ENCODE assay signal across 16 mouse cellular contexts in the genomic region with DNA sequence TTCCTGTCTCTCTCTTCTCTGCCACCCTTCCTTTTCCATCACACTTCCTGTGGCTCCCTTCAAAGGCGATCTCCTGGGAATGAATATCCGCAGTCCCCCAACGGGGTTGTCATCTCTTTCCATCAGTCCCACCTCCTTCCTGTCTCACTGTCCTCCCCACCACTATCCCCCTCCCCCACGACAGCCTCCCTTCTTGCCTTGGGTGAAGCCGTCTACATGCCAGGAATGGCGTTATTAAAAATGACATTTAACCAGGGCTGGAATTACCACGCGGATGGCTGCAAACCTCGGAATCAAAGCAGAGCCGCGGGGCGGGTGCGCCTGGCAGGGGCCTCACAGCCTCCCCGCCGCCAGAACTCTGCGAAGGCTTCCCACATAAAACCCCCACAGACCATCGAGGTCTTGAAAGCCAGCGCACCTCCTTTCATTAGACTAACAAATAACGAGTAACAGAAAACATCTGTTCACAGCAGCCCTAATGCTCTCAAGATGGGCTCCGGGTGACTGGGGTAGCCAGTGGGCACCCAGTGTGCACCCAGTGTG. TPM values are rescaled to one million over a fixed set of nuclear protein-coding genes. Genes with fewer than 3 reads are reported as not detected.
DNase-seq lines count a peak whose midpoint lies in the region; ATAC-seq and TF ChIP-seq lines count a peak whose summit lies in the region.
"Had no signal": no experiment of that assay in that cellular context is flagged by ENCODE, and none has a peak within 500 bp of the region (broad histone marks: within the 10 kb centered on the region; RNA-seq: fewer than 3 reads in every experiment).

No protein-coding gene starts in this region.

- peak overlapping the region; percentile 6; the same call in 1 of the 2 replicates for H3K4me2 ChIP-seq in heart, embryonic 11.5 days
- H3K4me2 ChIP-seq in lung, embryonic 14.5 days = peak overlapping the region; percentile 22
- peak overlapping the region; percentile 30 for H3K4me2 ChIP-seq in embryonic facial prominence, embryonic 14.5 days (ENCODE audit: low read depth, low read length)

- no peaks in the 10 kb centered on the region for H3K9me3 ChIP-seq in heart, embryonic 11.5 days (replicated peaks; ENCODE audit: control insufficient read depth, low read length)
- no peaks in the 10 kb centered on the region for H3K9me3 ChIP-seq in lung, embryonic 14.5 days (ENCODE audit: low read depth, low read length)
- no peaks in the 10 kb centered on the region for H3K9me3 ChIP-seq in embryonic facial prominence, embryonic 14.5 days (ENCODE audit: control insufficient read depth, low read length)

- no peaks in the 10 kb centered on the region; the same call in 1 of the 2 replicates for H3K36me3 ChIP-seq in heart, embryonic 11.5 days (ENCODE audit: control insufficient read depth, insufficient read depth, low read length)
- H3K36me3 ChIP-seq in lung, embryonic 14.5 days (ENCODE audit: insufficient read depth) = no peaks in the 10 kb centered on the region
- H3K36me3 ChIP-seq in embryonic facial prominence, embryonic 14.5 days (ENCODE audit: control insufficient read depth, insufficient read depth, low read length) = no peaks in the 10 kb centered on the region

- H3K4me1 ChIP-seq in heart, embryonic 11.5 days (ENCODE audit: control insufficient read depth, insufficient read depth, low read length) = peaks cover 58% of the 10 kb centered on the region
- peaks cover 13% of the 10 kb centered on the region for H3K4me1 ChIP-seq in lung, embryonic 14.5 days (ENCODE audit: insufficient read depth)
- H3K4me1 ChIP-seq in embryonic facial prominence, embryonic 14.5 days (ENCODE audit: control insufficient read depth, insufficient read depth, low read length) = peaks cover 62% of the 10 kb centered on the region

- 27% methylated on average over 20 of the region's 20 CpGs for WGBS in heart, embryonic 11.5 days (ENCODE audit: insufficient replicate concordance)
- 17% methylated on average over 20 of the region's 20 CpGs for WGBS in lung, embryonic 14.5 days
- 16% methylated on average over 20 of the region's 20 CpGs for WGBS in embryonic facial prominence, embryonic 14.5 days

- no peak overlapping the region for H3K4me3 ChIP-seq in heart, embryonic 11.5 days (ENCODE audit: low read depth, low read length)
- H3K4me3 ChIP-seq in lung, embryonic 14.5 days (ENCODE audit: low read depth, low read length) = no peak overlapping the region
- H3K4me3 ChIP-seq in embryonic facial prominence, embryonic 14.5 days (ENCODE audit: low read depth, low read length) = no peak overlapping the region

- no peak for DNase-seq in heart, adult 9 months (ENCODE audit: low spot score in 2 of 2)
- peak; percentile 49 for DNase-seq in lung, embryonic 14.5 days
- DNase-seq in lung, postnatal 25 days (ENCODE audit: low spot score) = no peak
- peak; percentile 86 for DNase-seq in embryonic facial prominence, embryonic 14.5 days (ENCODE audit: low spot score)
- peak; percentile 17 for DNase-seq in lung, postnatal 14 days
- DNase-seq in liver = no peak
- no peak for DNase-seq in left cerebral cortex, adult 18-20 months (ENCODE audit: low spot score in 2 of 2)
- DNase-seq: adrenal gland, postnatal 10 days; heart, adult 11 months; kidney, adult 11 months; right cerebral cortex, postnatal 4 days; thymus, adult 18-20 months had no signal

- no peak for ATAC-seq in heart, embryonic 11.5 days (replicated peaks; ENCODE audit: insufficient number of reproducible peaks, low FRiP score, low TSS enrichment)
- no peak for ATAC-seq in lung, embryonic 14.5 days (ENCODE audit: insufficient read depth)
- ATAC-seq in embryonic facial prominence, embryonic 14.5 days (ENCODE audit: low read depth) = peak; percentile 58
- ATAC-seq: midbrain, embryonic 16.5 days; Patski had no signal

- peak overlapping the region; percentile 39; the same call in 1 of the 2 replicates for H3K9ac ChIP-seq in heart, embryonic 11.5 days (ENCODE audit: low read depth, low read length)
- H3K9ac ChIP-seq in lung, embryonic 14.5 days = peak overlapping the region; percentile 11; the same call in 1 of the 2 replicates
- no peak overlapping the region for H3K9ac ChIP-seq in embryonic facial prominence, embryonic 14.5 days (ENCODE audit: low read depth, low read length)
- H3K9ac ChIP-seq: liver, embryonic 14.5 days had no signal

- no peaks in the 10 kb centered on the region for H3K27me3 ChIP-seq in heart, embryonic 11.5 days (ENCODE audit: control insufficient read depth, insufficient read depth, low read length)
- no peaks in the 10 kb centered on the region for H3K27me3 ChIP-seq in lung, embryonic 14.5 days (ENCODE audit: insufficient read depth, low read length)
- no peaks in the 10 kb centered on the region for H3K27me3 ChIP-seq in embryonic facial prominence, embryonic 14.5 days (replicated peaks; ENCODE audit: control insufficient read depth, insufficient read depth, low read length)
- H3K27me3 ChIP-seq: Patski had no signal

- TF ChIP-seq CTCF in lung, embryonic 14.5 days (IDR thresholded peaks at IDR 0.05; ENCODE audit: low read depth) = no peak

- H3K27ac ChIP-seq in heart, embryonic 11.5 days (ENCODE audit: low read depth, low read length) = peak overlapping the region; percentile 12; the same call in 1 of the 2 replicates
- no peak overlapping the region for H3K27ac ChIP-seq in lung, embryonic 14.5 days (ENCODE audit: low read depth)
- H3K27ac ChIP-seq in embryonic facial prominence, embryonic 14.5 days (replicated peaks; ENCODE audit: low read depth, low read length) = peak overlapping the region; percentile 87
- H3K27ac ChIP-seq: liver, embryonic 14.5 days had no signal

RNA-seq across cellular contexts. Expression of gene Prrx2, which starts 18.1 kb away (rescaled TPM):
- 55.8 and 63.2 TPM in 2 replicates for polyA plus RNA-seq in heart, embryonic 11.5 days (2014; fragmentation: Nextera tagmentation; extraction: Ambion mirVana)
- 15.7 and 15.9 TPM in 2 replicates for polyA plus RNA-seq in lung, embryonic 14.5 days (2014; fragmentation: Nextera tagmentation; extraction: Ambion mirVana)
- 63.8 and 68.0 TPM in 2 replicates for polyA plus RNA-seq in embryonic facial prominence, embryonic 14.5 days (2014; fragmentation: Nextera tagmentation; extraction: Ambion mirVana)
- total RNA-seq in left cerebral cortex, adult 18-20 months (2021) = 1 to 10 TPM; 2.1 to 2.8 TPM

RNA-seq across cellular contexts. Expression of gene Asb6, which starts 22.7 kb away (rescaled TPM):
- polyA plus RNA-seq in heart, embryonic 11.5 days (2014; fragmentation: Nextera tagmentation; extraction: Ambion mirVana) = 20.2 and 22.8 TPM in 2 replicates
- polyA plus RNA-seq in lung, embryonic 14.5 days (2014; fragmentation: Nextera tagmentation; extraction: Ambion mirVana) = 32.1 and 34.5 TPM in 2 replicates
- polyA plus RNA-seq in embryonic facial prominence, embryonic 14.5 days (2014; fragmentation: Nextera tagmentation; extraction: Ambion mirVana) = 26.6 and 30.4 TPM in 2 replicates
- 10 to 100 TPM; 41.0 to 43.1 TPM for total RNA-seq in left cerebral cortex, adult 18-20 months (2021)

RNA-seq across cellular contexts. Expression of gene Ntmt1, which starts 45.2 kb away (rescaled TPM):
- polyA plus RNA-seq in heart, embryonic 11.5 days (2014; fragmentation: Nextera tagmentation; extraction: Ambion mirVana) = 82.6 and 87.5 TPM in 2 replicates
- 88.3 and 96.0 TPM in 2 replicates for polyA plus RNA-seq in lung, embryonic 14.5 days (2014; fragmentation: Nextera tagmentation; extraction: Ambion mirVana)
- 81.7 and 85.6 TPM in 2 replicates for polyA plus RNA-seq in embryonic facial prominence, embryonic 14.5 days (2014; fragmentation: Nextera tagmentation; extraction: Ambion mirVana)
- total RNA-seq in left cerebral cortex, adult 18-20 months (2021) = 10 to 100 TPM; 32.9 to 34.1 TPM

RNA-seq across cellular contexts. Expression of gene 1700001O22Rik, which starts 49.4 kb away (rescaled TPM):
- polyA plus RNA-seq in heart, embryonic 11.5 days (2014; fragmentation: Nextera tagmentation; extraction: Ambion mirVana) = 1.2 and 1.6 TPM in 2 replicates
- polyA plus RNA-seq in lung, embryonic 14.5 days (2014; fragmentation: Nextera tagmentation; extraction: Ambion mirVana) = 3.9 and 4.3 TPM in 2 replicates
- polyA plus RNA-seq in embryonic facial prominence, embryonic 14.5 days (2014; fragmentation: Nextera tagmentation; extraction: Ambion mirVana) = 1.9 and 2.5 TPM in 2 replicates
- 1 to 10 TPM; 8.2 to 8.4 TPM for total RNA-seq in left cerebral cortex, adult 18-20 months (2021)
- polyA plus RNA-seq: liver, embryonic 14.5 days had no signal

Comparison
In these comparisons a context has a peak if more than half of its experiments do, and no peak if none do; other contexts are left out.
1. DNase-seq: peak in lung, embryonic 14.5 days (single experiment), embryonic facial prominence, embryonic 14.5 days (single experiment) and lung, postnatal 14 days (single experiment); none in heart, adult 9 months (0 of 2), lung, postnatal 25 days (single experiment), liver (single experiment) and left cerebral cortex, adult 18-20 months (0 of 2).
2. Peak in every context shown above with its lines, with median percentiles within 50 percentile points of each other: H3K4me2 ChIP-seq.